Mouse (Mus musculus) WW6 (cell line): Measurements from ENCODE around the gene Eml4.

ENCODE experiments used
- DNase-seq: peaks from one replicate; pipeline ENCODE4 v3.0.0-alpha.2; 2013; ENCODE audit warnings: low read depth, low spot score

Gene Eml4

DNA sequence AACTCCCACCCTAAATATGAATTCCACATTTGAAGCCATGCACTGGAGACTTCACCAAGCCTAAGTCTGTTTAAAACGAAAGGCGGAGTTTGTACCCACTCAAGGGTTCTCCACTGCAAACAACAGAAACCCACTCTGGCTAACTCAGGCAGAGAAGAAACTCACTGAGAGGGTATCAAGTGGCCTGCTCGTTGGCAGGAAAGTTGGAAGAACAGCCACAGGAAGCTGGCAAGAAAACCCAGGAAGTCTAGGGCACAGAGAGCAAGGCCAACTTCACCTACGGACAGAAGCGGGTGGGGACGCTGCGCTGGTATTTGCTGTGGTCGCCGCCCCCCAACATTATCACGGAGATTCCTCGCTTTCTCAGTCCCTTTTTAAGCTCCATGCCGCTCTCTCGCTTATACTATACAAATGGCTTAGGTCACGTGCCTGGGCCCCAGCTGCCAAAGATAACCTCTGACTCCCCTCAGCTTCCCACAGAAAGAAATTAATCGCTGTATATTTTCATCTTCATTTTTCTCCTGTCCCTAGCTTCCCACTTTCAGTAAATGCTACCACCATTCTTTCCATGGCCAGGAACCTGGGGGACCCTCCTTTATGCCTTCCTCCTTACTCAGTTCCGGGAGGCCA lies 9.7 kb upstream of the Eml4 start:
- DNase-seq = no peak

DNA sequence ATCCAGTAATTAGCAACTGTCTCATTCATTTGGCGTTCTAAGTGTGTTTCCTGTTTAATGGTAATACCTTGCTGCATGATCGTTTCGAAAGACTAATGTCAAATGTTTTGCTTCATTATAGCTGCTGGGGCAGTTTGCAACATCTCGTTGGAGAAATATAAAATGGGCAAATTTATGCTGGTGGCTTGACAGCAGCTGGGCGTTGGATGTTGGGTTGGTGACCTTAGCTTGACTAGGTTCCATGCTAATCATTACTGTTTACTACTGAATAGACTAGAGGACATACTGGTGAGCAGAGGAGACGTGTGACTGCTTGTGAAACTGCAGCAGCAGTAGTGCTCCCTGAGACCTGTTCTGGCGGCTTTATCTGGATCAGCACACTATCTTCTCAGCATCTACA lies 6.5 kb upstream of the Eml4 start:
- DNase-seq = no peak

DNA sequence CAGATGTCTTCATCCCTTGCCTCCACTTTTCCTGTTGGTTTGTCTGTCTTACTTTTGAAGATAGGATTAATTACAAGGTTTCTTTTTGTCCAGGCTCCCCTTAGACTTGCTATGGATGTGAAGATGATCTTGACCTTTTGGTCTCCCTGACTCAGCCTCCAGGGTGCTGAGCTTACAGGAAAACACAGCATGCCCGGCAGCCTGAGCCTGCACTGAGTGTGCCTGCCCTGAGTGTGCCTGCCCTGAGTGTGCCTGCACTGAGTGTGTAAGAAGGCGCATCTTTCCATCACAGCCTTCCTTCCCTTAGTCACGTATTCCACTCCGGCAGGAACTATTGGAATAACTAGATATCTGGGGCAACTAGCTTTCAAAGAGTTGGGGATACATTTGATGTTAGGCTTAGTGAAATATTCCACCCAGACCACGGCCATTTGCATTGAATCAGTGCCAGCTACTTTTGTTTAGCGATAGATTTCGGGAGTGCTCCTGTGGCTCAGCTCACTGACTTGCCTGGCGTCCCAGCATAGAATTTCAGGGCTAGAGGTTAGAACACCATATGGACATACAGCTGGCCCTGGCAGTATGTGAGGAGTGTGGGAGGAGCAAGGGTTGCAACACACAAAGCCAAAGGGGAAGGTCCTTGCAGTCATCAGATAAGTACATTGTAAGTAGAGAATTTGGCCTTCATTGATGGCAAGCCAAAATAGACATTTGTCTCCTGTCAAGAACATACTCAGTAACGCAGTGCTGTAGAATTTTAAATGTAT lies 2.5 kb upstream of the Eml4 start:
- no peak for DNase-seq

DNA sequence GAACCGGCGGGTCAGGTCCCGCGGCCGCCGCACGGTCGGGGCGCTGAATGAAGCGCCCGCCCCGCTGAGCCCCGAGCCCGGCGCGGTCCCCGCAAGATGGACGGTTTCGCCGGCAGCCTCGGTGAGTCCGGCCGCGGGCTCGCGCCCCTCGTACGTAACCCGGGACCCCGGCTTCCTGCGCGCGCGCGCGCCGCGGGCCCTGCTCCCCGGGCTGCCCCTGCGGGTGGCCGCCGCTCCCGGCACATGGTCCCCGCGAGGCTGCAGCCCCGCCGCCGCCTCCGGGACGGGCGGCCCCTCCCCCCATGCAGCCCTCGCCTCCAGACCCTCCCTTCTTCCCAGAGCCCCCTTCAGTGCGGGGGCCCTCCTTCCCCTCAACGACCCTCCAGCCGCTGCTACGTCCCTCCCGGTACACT lies 394 bp downstream of the Eml4 start:
- DNase-seq = no peak

DNA sequence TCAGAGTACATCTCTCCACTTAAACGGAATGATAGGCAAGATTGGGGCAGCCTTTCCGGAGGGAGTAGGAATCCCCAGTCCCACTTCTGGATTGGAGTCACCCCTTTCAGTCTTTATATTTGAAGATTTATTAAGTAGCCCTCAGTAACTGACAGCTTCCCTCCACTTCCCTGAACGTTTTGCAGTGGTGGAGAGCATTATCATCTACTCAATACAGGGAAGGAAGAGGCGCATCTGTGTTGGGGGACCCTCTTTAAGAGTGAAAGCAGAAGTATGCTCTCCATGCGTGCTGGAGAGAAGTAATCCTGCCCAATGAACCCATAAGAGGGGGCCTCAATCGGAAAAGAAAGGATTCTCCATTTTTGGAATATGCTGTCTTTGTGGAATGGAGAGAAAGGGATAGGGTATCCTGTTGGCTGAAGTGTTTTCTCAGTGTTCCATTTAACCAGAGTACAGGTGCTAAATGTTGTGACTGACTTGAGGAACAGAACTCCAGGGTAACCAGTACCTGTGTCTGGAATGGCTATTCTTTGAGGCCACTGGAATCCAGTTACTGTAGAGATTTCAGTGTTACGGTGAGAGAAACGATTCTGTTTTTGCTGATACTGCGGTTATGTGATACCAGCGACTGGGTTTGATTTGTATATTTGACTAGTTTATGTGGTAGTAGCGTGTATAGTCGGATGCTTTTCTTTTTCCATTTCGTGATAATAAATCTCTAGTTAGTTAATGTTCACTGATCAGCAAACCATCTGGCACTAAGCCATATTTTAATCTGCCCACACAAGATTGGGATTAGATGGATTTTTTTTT lies 1.1 kb downstream of the Eml4 start:
- no peak for DNase-seq

DNA sequence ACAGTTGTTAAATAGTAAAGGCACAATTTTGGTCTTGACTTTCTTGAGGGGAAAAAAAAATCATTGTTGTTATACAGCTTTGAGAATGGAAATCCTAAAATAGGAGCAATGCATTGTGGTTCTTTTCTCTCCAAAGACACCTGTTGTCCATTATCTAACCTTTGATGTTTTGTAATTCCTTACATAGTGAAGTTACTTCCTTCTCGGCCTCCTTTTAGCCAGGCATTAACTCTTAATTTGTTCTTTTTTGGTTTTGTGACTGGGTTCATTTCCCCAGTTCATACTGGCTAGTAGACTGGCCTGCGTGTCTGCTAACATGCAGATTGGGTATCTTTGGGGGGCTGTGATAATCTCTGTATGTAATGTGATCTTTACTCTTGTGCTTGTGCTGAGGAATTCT lies 1.7 kb downstream of the Eml4 start:
- DNase-seq = no peak

DNA sequence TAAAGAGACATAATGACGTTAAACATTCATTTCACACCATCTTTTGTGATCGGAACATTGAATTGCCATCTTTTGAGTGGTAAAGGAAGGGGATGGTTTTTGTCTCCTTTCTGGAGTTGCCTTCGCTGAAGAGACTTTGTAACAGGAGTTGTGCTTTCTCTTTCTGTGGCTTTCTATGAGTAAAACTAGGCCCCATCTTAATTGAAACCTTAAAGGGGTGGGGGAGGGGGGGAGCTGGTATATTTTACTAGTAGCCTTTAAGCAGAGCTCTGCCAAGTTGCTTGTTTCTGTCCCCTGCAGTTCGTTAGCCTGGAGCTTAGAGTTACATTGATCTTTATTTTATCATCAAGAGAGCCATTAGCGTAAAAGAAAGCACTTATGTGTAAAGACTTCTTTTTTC lies 2.3 kb downstream of the Eml4 start:
- no peak for DNase-seq

DNA sequence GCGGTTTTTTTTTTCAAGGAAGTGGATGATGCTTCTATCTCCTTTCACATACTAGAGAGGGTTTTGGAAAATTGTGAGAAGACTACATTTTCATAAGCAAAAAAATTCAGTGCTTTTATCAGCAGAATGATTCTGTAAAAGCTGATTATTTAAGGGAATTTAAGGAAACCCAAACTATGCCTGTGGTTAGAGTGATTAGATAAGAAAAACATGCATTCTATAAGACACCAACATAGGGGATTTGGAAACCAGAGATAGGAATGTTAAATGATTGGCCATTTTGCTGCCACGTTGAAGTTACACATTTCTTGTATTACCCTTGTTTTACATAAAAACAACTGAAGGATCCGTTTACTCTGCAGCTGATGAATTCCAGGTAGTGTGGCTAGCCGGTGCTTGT lies 2.7 kb downstream of the Eml4 start:
- DNase-seq = no peak

DNA sequence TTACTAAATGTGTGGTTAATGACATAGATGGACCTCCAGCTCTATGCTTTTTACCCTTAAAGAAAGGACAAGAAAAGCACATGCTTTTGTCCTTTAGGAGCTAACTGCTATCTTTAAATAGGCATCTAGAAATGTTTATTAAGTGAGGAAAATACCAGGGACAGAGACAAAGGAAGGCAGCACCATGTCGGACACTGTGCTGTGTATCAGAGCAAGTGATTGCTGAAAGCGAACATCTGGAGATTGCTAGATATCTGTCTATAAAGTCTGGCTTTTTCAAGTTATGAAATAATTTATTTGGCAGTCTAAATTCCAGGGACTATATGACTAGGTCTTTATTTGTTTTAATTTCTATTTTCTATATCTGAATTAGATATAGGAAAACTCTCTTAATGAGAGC lies 4.8 kb downstream of the Eml4 start:
- DNase-seq = no peak

DNA sequence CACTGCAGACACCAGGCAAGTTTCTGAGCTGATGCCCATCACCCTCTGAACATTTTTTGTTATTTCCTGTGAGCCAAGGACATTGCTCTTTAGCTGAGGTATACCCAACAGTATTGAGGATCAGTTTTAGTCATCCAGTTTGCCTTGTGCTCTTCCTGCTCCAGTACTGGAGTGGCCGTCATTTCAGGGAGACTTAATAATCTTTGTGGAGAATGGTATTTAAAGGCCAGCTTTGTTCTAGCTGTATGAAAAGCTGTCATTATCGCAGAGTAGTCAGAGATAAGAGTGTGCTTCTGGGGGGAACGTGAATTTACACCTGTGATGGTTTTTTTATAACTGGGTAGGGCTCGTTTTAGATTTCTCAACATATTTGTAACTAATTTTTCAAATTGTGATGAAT lies 9.2 kb downstream of the Eml4 start:
- DNase-seq = no peak

DNA sequence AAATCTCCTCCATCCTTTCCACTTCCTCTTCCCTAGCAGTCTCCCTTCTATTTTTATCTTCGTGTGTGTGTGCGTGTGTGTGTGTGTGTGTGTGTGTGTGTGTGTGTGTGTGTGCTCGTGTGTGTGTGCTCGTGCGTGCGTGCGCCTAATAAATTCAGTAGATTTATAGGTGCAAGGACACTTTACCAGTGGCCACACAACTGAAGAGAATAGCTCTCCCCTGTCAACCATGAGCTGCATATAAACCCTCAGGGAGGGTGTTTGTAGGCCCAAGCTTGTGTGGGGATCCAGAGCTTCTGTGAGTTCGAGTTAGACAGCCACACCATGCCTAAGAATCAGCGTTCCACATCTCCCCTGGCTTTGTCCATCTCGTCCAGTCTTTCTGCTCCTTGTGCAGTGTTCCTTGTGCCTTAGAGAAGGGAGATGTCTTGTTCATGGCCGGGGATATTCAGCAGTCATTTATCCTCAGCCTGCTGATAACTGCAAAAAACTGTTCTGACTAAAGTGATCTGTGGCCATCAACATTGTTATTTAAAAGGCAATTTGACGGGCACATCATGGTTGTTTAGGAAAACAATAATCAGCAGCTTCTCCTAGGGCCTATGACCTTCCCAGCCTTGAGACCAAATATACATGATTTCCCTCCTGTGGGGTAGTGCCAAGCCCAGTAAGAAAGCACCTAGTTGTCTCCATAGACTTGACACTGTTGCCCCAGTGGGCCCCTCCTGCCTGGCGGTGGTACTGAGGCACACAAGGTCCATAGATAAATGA lies 10.2 kb downstream of the Eml4 start:
- no peak for DNase-seq

DNA sequence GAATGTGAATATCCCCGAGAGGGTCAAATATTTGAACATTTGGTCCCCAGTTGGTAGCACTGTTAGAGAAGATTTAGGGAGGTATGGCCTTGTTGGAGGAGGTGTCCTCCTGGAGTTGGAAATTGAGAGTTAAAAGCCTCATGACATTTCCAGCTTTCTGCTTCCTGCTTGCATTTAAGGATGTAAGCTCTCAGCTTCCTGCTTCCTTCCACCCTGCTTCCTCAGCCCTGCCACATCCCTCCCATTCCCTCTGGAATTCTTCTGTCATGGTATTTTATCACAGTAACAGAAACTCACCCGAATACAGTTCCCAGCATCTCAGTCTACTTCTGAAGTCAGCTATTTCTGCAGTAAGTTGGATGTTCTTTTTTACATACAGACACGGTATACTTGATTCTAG lies 12.3 kb downstream of the Eml4 start:
- no peak for DNase-seq

DNA sequence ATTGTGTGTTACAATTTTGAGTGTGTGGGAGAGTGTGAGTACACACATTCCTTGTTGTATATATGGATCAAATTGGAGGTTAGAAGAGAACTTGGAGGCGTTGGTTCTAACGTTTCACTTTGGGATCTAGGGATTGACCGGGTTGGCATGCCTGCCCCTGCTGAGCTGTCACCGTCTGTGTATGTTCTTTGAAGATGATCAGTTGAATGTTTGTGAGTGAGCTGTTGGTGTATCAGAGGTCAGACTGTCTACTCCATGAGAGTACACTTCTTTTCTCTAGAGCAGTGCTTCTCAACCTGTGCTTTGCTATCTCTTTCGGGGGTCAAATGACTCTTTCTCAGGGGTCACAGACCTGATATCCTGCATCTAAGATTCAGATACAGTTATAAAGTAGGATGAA lies 13.6 kb downstream of the Eml4 start:
- no peak for DNase-seq

DNA sequence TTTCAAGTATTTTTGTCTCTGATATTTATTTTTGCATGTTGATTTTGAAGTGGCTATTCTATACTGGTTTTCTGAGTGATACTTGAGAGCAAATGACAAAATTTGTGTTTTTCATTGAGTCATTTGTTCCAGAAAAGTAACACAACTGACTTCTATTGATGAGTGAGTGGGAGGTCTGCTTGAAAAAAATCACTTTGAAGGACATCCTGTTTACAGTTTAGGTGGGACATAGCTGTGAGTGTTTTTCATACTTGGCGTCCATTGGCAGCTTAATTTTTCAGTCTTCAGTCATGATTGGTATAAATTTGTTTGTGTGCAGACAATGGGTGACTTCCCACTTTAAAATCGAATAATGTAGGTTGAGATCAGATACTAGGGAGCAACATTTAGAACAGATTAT lies 14.4 kb downstream of the Eml4 start:
- no peak for DNase-seq

DNA sequence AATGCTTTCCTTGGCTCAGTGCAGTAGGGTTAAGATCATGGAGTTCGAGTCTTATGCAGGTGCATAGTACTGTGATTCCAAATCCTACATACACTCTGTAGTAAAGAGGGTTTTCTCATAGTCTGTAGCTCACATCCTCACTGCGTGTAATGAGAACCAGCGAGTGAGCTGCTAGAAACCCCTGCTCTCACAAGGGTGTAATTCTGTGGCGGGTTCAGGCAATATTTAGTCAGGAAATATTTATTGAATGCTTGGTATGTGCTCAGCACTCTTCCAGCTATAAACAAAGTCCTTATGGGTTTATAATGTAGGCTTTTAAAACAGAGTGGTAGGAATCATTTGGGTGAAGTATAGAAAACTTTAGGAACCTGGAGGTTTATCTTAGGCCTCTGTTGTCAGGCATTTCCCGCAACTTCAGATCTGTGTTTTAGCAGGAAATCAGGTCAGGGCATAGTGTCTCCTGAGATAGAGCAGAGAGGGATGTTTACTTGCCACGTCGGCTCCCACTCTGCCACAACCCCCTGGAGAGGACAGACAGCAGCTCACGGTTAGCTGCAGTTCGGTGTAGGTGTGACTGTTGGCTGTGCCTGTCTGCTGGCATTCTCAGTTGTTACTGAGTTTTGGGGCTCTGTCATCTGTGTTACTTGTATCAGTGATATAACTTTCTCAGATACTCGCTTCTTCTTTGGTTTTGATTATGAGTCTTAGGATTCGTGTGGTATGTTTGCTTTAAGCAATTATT lies 15.1 kb downstream of the Eml4 start:
- DNase-seq = no peak

DNA sequence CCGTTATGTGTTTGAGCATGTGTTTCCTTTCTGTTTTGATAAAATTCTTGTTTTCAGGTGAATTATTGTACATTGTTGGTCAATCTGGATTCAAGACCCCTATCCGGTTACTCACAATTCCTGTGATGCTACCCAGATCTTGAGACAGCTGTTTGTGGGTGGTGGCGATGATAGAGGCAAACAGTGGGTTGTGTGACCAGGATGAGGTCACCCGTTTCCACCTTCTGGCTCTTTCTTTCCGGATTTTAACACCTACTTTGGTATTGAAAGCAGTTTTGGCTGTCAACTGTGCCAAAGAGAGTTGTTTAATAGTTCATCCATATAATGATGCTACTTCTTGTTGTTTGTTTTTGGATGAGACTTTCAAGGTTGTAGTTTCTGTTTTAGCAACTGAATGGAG lies 16.7 kb downstream of the Eml4 start:
- no peak for DNase-seq

DNA sequence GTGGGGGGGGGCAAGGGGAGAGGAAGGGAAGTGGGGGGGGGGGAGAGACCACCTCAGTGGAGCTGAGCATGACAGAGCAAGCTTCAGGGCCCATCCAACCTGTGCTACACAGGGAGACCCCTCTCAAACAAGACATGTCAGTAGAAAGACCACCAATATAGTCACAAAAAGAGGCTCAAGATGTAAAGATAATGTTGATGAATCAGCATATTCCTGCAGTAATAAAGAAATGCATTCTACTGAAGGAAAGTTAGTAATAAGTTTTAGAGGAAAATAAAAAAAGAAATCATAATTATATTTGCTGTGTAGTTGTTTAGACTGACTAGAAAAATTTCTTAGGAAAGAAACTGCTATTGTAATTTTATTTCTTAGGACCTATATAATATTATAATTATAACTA lies 23.4 kb downstream of the Eml4 start:
- DNase-seq = no peak

DNA sequence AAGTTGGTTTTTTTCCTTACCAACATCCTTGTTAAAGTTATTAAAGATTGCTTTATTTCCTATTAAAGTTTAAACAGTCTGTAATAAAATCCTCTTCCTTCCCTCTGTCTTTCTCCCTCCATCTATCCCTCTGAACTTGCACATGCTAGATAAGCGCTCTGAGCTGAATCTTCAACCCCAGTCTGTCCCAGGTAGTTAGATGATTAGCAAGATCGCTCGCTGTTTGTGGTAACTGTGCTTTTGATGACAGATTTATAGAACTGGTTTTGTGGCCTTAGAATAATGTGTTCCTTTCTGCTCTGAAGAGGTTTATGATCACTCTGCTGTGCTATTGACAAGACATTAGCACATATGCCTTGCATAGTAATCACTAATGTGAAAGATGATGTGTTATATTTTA lies 25.1 kb downstream of the Eml4 start:
- no peak for DNase-seq

DNA sequence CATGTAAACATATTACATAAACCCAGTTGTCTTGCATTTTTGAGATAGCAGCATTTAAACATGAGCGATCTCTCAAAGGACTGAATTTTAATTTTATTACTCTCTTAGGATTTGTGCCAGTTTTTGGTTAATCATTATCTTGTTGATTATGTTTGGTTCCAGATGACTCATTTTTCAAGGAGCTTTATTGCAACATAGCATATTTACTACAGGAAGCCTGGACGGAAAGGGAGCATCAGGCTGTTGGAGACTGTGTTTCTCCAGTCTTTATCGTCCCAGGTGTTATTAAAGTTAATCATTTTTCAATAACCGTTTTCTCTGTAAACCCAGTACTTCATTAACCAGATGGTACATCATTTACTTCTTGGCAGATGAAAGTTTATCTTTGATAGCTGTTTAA lies 26.1 kb downstream of the Eml4 start:
- no peak for DNase-seq

DNA sequence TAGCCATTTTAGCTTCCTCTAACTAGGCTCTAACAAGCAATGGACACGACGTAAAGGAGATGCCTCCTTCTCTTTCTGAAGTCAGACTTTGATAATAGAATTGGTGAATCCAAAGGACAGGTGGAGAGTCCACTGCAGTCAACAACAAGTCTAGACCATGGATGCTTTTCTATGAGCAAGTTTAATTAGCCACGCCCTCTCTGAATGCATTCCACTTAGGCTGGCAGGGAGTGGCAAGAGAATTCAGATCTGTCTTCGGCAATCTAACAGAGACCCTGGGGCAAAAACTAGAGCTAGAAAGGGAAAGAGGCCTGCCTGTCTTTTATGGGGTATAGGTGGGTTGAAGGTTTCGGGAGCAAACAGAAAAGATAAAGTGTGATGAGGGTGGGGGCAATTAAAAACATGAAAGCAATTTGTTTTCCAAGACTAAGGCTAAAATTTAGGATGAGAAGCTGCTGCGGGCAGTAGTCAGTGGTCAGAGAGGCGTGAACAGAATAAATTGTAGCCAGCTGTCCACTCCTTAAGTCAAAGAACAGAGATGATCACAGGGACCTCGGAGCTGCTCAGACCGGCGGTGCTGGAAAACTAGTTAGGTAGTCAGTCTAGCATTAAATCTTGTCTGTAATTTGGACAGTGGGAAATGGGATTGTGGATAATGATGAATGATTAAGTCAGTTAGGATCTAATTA lies 27.2 kb downstream of the Eml4 start:
- no peak for DNase-seq

DNA sequence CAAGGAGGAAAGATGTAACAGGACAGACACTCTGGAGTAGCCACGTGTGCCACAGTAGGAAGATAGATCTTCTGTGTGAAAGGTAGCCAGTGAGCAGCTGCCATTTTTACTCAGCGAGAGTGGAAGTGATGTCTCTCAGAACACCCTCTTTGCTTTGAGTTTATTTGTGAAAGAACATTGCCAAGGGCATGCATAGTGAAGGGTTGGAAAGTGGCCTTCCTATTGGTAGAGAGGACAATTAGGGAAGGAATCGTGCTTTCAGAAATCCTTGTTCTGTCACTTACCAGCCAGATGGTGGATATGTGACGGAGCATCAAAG lies 27.7 kb downstream of the Eml4 start:
- no peak for DNase-seq
